Mouse (Mus musculus): Measurements from ENCODE around the gene BC025446. TPM values are rescaled to one million over a fixed set of nuclear protein-coding genes. Genes with fewer than 3 reads are reported as not detected.
"Not testable (repeated sequence)": the region's sequence is repeated elsewhere in the genome, so short reads cannot be mapped to it uniquely, and the experiment has no call there.

The BC025446 gene
- total RNA-seq (2015) (not detected in 2 replicates), total RNA-seq (2017) (not detected in 2 replicates)

DNA sequence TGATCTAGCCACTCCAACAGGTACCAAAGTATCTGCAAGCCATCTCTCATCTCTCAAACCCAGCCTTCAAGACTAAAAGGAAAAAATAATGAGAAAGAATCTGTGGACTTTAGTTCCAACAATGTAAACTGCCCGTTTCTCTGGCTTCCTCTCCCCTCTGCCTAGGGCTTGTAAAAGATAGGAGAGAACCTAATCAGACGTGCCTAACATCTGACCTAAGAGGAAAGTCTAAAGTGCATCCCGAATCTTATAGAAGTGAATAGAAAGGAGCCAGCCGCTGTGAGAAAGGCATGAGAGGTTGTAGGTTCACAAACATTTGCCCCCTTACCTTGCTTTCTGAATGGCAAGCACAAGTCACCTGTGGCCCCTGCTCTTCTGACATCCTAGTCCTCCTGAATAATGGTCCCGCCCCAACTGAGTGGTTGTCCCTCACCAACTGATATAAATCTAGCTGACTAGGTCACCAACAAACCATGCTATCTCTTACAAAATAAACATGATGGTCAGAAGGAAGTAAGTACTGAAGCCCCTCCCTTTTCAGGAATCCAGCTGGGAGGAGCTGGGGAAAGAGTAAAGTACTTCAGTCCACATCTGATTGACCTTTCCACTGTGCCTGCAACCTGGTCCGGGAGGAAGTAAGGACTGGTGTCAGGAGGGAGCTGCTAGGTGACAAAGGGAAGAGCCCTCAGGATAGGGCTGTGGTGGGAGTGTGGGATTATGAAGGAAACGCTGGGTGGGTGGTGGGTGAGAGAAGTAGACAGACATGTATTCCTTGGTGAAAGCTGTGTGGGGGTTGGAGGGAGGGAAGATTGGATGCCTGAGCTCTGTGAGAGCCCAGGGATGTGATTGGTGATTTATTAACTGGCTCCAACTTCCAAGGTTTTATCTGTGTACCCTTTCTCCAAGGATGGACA lies at the start of gene BC025446:
BC025446 (plus strand) TSS at position 599 of the 914 bp plus-strand sequence.
- no peak for ATAC-seq (ENCODE audit: poor library complexity, severe bottlenecking)

DNA sequence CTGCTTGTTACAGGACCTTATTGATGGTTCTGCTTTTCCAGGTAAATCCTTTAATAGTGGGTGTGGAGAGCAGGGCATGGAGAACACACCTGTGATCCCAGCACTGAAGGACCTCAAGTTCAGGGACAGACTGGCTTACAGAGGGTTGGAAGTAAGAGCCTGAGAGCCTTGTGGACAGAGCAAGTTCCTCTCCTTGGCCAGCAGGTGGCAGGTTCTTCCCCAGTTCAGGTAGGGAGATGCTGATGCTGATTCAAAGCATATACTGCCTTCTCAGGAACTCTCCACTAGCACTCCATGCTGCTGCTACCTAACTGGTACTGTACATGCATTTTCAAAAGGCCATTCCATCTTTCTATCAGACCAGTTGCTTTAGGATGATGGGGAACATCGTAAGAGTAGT lies 40.7 kb upstream of the BC025446 start:
- ATAC-seq (ENCODE audit: poor library complexity, severe bottlenecking) = peak; percentile 84

DNA sequence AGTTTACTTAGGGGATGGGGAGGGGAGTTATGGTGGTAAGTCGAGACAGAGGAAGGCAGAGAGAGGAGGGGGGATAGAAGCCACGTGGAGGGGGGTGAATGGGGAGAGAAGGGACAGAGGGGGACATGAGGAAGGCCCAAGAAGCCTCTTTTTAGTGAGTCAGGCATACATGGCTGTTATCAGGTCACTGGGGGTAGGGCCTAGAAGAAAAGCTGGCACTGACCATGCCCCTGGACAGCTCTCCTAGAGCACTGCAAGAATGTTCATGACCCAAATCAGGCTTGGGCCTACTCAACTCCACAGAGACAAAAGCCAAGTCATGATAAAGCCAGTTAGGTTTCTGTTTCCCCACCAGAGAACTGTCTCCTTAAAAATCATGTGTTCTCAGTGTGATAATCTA lies 29.9 kb upstream of the BC025446 start:
- ATAC-seq (ENCODE audit: poor library complexity, severe bottlenecking) = no peak

DNA sequence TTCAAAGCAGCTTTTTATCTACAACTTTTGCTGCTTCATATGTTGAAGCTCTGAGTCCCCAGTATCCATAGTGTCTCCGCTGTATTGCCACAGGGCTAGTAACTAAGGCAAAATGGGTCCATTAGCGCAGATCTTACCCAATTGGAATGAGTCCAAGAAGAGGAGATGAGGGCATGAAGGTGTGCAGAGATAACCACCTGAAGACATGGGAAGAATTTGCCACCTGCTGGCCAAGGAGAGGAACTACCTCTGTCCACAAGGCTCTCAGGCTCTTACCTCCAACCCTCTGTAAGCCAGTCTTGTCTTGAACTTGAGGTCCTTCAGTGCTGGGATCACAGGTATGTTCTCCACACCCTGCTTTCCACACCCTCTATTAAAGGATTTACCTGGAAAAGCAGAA lies 27.1 kb upstream of the BC025446 start:
- ATAC-seq (ENCODE audit: poor library complexity, severe bottlenecking) = peak; percentile 68

DNA sequence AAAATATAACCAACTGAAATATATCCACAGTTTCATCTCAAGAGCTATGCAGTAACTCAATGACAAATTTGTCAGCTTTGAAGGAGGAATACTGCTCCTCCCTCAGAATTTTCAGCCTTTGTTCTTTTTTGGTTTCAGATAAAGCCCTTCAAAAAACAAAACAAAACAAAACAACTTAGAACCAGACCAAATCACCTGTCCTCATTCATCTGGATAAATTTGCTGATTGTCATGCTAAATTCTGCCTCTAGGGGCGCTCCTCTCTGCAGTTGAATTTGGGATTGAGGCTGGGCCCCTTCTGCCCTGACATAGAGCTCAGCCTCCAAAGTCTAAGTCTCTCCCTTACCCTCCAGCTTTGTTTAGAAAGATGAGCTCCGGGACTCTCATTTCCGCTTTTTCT lies 25.6 kb upstream of the BC025446 start:
- ATAC-seq (ENCODE audit: poor library complexity, severe bottlenecking) = not testable (repeated sequence)

DNA sequence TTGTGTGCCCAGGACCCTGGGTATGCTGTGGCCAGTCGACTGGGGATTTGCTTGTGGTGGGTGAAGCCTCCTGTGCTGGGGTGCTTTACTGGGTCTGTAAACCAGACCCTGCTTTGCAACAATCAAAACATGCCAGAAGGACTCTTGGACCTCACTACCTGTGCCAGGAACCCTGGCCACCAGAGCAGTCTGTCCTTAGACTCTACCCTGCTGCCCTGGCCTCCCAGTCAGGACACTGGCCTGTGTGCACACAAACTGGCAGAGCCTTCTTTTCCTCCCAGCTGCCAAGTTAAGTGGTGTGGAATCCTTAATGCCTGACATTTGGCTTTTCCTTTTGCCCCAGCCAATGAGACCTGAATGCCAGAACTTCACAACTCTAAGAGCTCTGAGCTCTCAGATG lies 655 bp downstream of the BC025446 start:
- ATAC-seq (ENCODE audit: poor library complexity, severe bottlenecking) = no peak

DNA sequence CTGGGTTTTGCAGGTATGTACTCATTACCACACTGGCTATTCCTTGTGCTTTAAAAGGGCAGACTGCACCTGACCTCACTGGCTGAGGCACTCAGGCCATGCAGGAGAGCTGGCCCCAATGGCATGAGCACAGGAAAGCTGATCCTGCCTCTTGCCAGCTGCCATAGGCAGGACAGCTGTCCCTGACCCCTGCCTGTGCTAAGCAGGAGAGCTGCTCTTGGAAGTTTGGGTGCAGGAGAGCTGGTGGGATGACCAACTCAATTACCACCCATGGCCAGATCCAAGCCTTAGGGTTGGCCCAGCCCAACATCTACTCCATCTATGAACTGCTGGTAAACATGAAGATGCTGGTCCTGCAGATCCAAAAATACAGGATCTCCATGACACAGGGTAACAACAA lies 5.8 kb downstream of the BC025446 start:
- ATAC-seq (ENCODE audit: poor library complexity, severe bottlenecking) = no peak

DNA sequence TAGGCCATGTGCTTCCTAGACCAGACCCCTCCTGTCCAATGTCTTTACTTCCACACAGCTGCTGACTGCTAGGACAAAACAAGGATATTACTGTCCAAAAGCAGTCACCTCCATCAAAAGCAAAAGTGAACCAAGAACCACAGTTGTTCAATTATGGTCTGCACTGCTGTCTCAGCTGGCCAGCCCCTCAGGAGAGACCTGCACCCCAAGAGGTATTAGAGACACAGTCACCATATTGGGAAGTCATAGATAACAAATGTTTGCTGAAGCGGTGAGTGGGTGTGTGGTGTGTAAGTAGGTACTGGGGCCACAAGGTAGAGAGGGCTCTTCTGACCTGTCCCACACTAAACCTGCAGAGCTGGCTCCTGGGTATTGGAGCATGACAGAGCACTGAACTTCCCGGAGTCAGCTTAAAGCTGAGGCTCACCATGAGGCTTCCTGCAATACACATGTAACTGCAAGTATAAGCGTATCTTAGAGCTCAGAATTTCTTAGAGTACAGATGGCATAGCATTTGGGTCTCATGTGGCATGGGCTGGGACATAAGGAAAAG lies 21.6 kb downstream of the BC025446 start:
- no peak for ATAC-seq (ENCODE audit: poor library complexity, severe bottlenecking)

DNA sequence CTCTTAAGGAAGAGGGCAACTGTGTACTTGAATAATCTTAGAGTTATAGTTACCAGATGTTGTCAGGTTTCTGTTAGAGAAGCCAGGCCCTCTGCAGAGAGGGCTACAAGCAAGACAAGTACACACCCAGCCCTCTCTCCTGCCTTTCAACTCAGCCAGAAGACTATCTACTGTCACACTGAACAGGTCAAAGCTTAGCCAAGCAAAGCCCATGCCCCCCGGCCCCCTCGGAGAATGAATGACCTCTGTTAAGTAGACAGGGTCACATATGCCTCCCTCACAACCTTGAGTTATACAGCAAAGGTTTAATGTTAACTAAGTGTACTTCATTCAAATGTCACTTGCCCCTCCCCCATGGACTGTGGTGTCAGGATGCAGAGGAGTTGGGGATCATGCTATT lies 24.4 kb downstream of the BC025446 start:
- ATAC-seq (ENCODE audit: poor library complexity, severe bottlenecking) = no peak

DNA sequence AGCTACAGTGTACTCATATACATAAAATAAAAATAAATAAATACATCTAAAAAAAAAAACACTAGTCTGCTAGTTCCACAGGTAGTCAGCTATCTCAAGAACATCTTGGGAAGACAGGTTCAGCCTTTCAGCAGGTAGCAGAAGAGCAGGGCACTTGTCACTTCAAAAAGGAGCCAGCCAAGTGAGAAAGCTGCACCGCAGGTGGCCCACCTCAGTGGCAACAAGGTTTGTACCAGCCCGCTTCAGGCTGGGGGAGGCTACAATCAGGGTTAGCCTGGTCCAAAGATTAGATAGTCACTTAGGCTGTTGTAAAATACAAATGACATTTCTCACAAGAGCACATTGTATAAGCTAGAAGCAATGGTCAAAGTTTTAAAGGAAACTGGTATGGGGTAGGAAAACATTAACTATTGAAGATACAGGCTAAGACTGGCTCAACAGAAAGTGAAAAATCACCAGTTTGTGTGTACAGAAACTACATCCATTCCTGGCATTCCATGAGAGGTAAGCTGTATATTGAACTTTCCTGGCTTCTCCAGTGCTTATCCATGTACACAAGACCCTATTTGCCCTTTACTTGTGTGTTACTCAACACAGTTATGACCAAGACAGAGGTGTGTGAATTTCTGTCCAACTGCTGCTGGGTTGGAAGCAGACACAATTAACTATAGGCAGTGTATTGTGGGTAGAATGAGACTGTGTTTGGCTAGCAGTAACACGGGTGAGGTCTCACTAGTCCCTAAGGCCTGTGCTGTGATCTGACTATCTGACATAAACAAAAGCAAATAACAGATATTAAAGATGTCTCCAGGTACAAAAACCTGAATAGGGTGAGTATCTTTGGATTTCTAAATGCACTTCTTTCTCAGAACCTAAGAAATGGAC lies 26.8 kb downstream of the BC025446 start:
- ATAC-seq (ENCODE audit: poor library complexity, severe bottlenecking) = no peak

DNA sequence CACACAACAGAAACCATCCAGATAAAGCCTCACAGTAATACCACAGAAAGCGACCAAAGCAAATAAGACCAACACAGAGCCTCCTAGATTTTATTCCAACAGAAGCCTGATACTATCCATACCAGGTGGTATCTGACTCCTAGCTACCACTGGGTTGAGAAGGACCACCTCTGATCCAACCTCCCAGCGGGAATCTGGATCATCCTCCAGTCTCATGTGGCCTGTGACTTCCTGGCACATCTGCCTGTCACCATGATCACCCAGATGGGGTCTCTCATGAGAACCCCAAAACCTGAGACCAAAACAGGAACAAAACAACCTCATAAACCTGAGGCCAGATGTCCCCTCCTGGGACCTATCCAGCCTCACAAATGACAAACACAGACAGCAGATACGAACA lies 38.5 kb downstream of the BC025446 start:
- no peak for ATAC-seq (ENCODE audit: poor library complexity, severe bottlenecking)

DNA sequence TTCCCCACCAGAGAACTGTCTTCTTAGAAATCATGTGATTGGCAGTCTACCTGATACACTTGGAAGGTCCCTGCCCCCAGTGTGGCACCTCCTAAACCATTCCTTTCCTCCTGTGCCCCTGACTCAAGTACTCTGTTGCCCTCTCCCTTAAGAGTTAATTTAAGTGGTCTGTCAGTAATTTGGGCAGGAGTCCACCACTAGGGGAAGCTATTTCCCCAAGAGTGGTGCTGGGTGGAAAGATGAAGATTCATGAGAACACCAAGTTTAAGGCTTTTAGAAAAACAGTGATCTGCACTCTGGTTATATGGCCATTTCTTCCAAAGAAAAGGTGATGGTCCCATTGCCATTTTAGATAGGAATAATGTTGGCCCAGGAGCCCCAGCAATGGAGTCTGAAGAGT lies 49.7 kb downstream of the BC025446 start:
- no peak for ATAC-seq (ENCODE audit: poor library complexity, severe bottlenecking)

DNA sequence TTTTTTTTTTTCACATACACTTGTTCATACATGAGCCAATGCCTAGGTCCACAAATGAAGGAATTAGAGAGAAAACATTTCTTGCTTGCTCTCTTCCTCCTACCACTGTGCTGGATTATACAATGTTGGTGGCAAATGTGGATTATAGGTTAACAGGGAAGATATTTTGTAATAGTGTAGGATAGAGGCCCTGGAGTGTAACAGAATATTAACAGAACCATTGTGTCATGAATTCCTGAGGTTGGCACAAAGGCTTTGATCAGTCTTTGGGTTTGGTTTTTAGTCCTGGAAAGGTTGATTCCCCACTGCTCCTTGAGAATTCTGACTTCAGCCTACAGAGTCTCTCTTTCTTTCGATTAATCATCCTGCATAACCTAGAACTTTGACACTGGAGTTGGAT lies 50.5 kb downstream of the BC025446 start:
- ATAC-seq (ENCODE audit: poor library complexity, severe bottlenecking) = no peak

DNA sequence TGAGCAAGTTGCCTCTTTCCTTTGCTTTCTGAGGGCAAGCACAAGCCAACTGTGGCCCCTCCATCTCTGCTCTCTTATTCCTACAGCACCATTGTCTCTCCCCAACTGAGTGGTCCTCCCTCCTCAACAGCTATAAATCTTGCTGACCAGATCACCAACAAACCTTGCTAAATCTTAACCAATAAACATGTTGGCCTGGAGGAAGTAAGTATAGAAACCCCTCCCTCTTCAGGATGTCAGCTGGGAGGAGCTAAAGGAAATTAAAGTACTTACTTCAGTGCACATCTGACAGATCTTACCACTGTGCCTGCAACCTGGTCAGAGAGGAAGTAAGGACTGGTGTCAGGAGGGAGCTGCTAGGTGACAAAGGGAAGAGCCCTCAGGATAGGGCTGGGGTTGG lies 51.9 kb downstream of the BC025446 start, which contains the start of gene Ly6f:
Ly6f (plus strand) TSS at position 301 of the 400 bp plus-strand sequence.
- no peak for ATAC-seq (ENCODE audit: poor library complexity, severe bottlenecking)

DNA sequence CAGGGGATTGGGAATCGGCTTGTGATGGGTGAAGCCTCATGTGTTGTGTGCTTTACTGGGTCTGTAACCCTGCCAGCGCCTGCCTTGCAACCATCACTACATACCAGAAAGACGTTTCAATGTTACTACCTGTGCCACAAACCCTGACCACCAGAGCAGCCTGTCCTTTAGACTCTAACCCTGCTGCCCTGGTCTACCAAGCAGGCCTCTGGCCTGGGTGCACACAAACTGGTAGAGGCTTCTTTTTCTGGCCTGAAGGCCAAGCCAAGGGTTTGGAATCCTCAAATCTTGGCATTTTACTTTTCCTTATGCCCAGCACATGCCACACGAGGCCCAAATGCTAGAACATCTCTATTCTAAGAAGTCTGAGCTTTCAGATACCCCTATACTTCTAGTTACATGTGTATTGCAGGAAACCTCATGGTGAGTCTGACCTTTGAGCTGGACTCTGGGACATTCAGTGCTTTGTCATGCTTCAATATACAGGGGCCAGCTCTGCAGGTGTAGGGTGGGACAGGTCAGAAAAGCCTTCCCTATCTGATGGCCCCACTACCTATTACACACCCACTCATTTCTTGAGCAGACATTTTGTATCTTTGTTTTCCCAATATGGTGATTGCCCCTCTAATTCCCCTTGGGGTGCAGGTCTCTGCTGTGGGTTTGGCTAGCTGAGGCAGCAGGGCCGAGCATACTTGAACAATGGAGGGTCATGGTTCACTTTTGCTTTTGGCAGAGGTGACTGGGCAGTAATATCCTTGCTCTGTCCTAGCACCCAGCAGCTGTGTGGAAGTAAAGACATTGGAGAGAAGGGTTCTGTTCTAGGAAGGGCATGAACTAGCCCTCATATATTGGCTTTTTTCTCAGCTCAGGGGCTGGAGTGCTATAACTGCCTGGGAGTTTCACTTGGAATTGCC lies 53.0 kb downstream of the BC025446 start:
- ATAC-seq (ENCODE audit: poor library complexity, severe bottlenecking) = no peak

DNA sequence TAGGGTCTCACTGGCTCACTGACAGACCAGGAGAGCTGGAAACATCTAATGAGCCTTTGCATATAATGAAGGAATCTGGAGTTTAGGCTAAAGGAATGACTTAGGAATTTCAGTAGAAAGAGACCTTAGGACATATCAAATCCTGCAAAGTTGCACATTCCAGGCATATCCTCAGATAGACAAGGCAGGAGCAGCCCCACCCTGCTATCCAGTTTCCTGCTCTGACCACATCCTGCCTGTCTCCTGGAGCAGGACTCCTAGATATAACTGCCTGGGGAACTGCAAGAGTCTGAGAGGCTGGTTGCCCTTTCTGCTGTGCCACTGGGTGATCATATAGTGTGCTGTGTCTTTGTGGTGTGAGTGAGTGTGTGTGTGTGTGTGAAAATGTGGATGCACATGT lies 54.0 kb downstream of the BC025446 start:
- no peak for ATAC-seq (ENCODE audit: poor library complexity, severe bottlenecking)

DNA sequence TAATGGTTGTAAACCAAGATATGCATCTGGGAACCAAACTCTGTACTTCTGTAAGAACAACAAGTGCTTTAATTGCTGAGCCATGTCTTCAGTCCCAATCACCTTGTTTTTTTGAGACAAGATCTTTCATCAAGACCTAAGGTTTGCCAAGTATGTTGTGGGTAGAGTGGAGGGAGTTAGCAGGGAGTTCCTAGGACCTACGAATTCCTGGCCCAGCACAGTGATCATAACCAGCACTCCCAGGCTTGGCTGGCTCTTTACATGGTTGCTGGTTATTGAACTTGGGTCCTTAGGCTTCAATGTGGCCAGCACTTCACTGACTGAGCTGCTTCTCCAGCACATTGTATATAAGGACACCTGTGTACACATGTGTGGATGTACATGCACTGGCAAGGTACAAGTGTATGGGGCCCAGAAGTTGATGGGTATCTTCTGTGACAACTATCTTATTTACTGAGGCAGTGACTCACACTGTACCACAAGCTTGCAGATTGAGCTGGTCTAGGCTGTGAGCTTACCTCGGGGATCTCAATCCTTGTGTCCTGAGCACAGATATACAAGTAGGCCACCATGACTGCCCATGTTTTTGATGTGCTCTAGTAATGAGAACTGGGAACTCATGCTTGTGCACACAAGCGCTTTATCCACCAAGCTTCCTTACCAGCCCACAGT lies 54.7 kb downstream of the BC025446 start:
- no peak for ATAC-seq (ENCODE audit: poor library complexity, severe bottlenecking)

DNA sequence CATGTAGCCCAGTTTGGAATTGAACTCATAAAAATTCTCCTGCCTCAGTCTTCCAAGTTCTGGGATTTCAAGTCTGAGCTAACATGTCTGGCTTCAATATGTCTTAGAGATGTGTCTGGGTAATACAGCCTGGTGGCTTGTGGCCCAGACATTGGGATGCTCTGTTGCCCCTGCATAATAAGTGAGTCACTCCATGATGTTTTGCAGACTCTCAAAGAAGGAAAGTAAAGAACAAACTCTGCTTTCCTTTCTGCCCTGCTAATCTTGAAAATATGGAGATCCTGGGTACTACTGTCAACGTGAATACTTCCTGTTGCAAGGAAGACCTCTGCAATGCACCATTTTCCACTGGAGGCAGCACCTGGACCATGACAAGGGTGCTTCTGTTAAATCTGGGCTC lies 55.2 kb downstream of the BC025446 start:
- no peak for ATAC-seq (ENCODE audit: poor library complexity, severe bottlenecking)

DNA sequence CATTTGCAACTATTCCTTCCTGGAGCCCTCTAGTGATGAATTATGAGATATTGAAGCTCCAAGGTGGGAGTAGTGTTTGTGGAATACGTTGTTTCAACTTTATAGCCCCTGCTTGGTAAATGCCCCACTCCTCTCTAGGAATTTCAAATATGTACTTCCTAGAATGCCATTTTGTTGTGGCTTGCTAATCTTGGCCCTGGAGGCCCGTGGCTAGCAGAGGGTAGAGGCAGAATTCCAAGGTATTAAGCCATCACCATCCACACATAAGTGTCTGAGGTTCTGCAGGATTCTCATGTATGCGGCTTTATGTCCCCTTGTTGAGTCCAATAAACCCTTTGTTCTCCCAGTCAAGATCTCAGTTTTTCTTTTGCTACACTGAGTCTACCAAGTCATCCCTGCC lies 55.7 kb downstream of the BC025446 start:
- ATAC-seq (ENCODE audit: poor library complexity, severe bottlenecking) = no peak

Measured in megakaryocyte, adult 5-6 weeks (primary cell).